Comparison of ENCODE assay signal across 8 mouse cellular contexts in genomic region chrX:140062135-140062975, GRCm38 (mm10). TPM values are rescaled to one million over a fixed set of nuclear protein-coding genes. Genes with fewer than 3 reads are reported as not detected.
DNase-seq lines count a peak whose midpoint lies in the region; ATAC-seq and TF ChIP-seq lines count a peak whose summit lies in the region.

Gene Nup62cl, minus strand, starts transcription at chrX:140062712.
Gene Pih1h3b, plus strand, starts transcription at chrX:140062879.

- WGBS in kidney, adult 2 months: 6% methylated on average over 59 of the region's 64 CpGs
- WGBS in lung, embryonic 15.5 days: 19% methylated on average over 62 of the region's 64 CpGs
- WGBS in olfactory bulb, adult 2 months: 26% methylated on average over 64 of the region's 64 CpGs

- peak; percentile 44 for DNase-seq in CD4-positive, CD25-positive, alpha-beta regulatory T cell, adult 2 months (ENCODE audit: low read depth, low spot score)
- DNase-seq in embryo, embryonic 9.5 days (ENCODE audit: extremely low spot score): peak; percentile 42
- peak; percentile 7 to 18 for DNase-seq in heart, adult 9 months (ENCODE audit: low spot score in 2 of 2)
- peak; percentile 78 for DNase-seq in kidney, adult 2 months

- no peak for TF ChIP-seq POLR2A in kidney, adult 2 months (IDR thresholded peaks at IDR 0.05; ENCODE audit: low read depth, low read length)
- TF ChIP-seq POLR2A in olfactory bulb, adult 2 months (IDR thresholded peaks at IDR 0.05; ENCODE audit: insufficient read depth, low read depth, low read length): no peak

- no peaks in the 10 kb centered on the region for H3K9me3 ChIP-seq in lung, embryonic 15.5 days

- no peaks in the 10 kb centered on the region for H3K4me1 ChIP-seq in kidney, adult 2 months (ENCODE audit: control insufficient read depth, insufficient read depth, low read length)
- H3K4me1 ChIP-seq in lung, embryonic 15.5 days: no peaks in the 10 kb centered on the region
- 0 out of 2 replicates have a peak, but pooled peaks cover 5% of the 10 kb centered on the region for H3K4me1 ChIP-seq in olfactory bulb, adult 2 months (ENCODE audit: control insufficient read depth, insufficient read depth, low read length)

- peak within 1 kb of the TSS; percentile 54 for H3K4me3 ChIP-seq in kidney, adult 2 months (ENCODE audit: insufficient read depth, low read depth, low read length)
- H3K4me3 ChIP-seq in lung, embryonic 15.5 days: peak within 1 kb of the TSS; percentile 34
- H3K4me3 ChIP-seq in olfactory bulb, adult 2 months (ENCODE audit: insufficient read depth, low read depth, low read length): peak within 1 kb of the TSS; percentile 40

- H3K36me3 ChIP-seq in kidney, adult 2 months (ENCODE audit: control insufficient read depth, insufficient read depth, low read length): no peaks in the 10 kb centered on the region
- H3K36me3 ChIP-seq in lung, embryonic 15.5 days: no peaks in the 10 kb centered on the region

- peaks cover 2% of the 10 kb centered on the region for H3K27me3 ChIP-seq in kidney, adult 2 months (replicated peaks; ENCODE audit: control insufficient read depth, insufficient read depth, low read length)
- peaks cover 26% of the 10 kb centered on the region for H3K27me3 ChIP-seq in lung, embryonic 15.5 days

- no peak within 1 kb of the TSS for H3K27ac ChIP-seq in kidney, adult 2 months (ENCODE audit: insufficient read depth, low read depth, low read length)
- no peak within 1 kb of the TSS for H3K27ac ChIP-seq in lung, embryonic 15.5 days
- H3K27ac ChIP-seq in olfactory bulb, adult 2 months (ENCODE audit: insufficient read depth, low read depth, low read length): no peak within 1 kb of the TSS

- H3K4me2 ChIP-seq in lung, embryonic 15.5 days: peak within 1 kb of the TSS; percentile 60

- no peak for TF ChIP-seq CTCF in kidney, adult 2 months (conservative IDR thresholded peaks at IDR 0.05; ENCODE audit: insufficient read depth, insufficient read length, low read depth, low read length)
- no peak for TF ChIP-seq CTCF in olfactory bulb, adult 2 months (IDR thresholded peaks at IDR 0.05; ENCODE audit: insufficient read depth, low read depth, low read length)

- ATAC-seq in activated CD4-positive, CD25-positive, alpha-beta regulatory T cell, adult 4 months: peak; percentile 87
- ATAC-seq in lung, embryonic 15.5 days (ENCODE audit: borderline replicate concordance, extremely low read depth, low FRiP score, low TSS enrichment): peak; percentile 80
- ATAC-seq in erythroid progenitor cell, adult 5-6 weeks (replicated peaks; ENCODE audit: low FRiP score, poor library complexity, severe bottlenecking): no peak

- H3K9ac ChIP-seq in lung, embryonic 15.5 days: no peak within 1 kb of the TSS

RNA-seq across cellular contexts. Expression of gene Nup62cl, which starts in this region (rescaled TPM):
- polyA plus RNA-seq in activated CD4-positive, CD25-positive, alpha-beta regulatory T cell, adult 4 months (2017; shearing (Covaris generic)): not detected
- 2.6 and 6.3 TPM in 2 replicates for polyA plus RNA-seq in kidney, adult 2 months (2012; rRNA removed)
- polyA plus RNA-seq in lung, embryonic 15.5 days (2015; fragmentation: Nextera tagmentation; extraction: Ambion mirVana): 2.9 and 3.5 TPM in 2 replicates
- not detected in 2 replicates for polyA plus RNA-seq in olfactory bulb, adult 2 months (2012; ENCODE audit: insufficient read depth, insufficient read length, low replicate concordance, missing spikeins)
- total RNA-seq in erythroid progenitor cell, adult 5-6 weeks (2015; ENCODE audit: low replicate concordance): not detected in 2 replicates
- not detected in 2 replicates for total RNA-seq in erythroid progenitor cell, adult 5-6 weeks (2017; ENCODE audit: low replicate concordance)

RNA-seq across cellular contexts. Expression of gene Pih1h3b, which starts in this region (rescaled TPM):
- under 1 TPM in 1 of 2 experiments, not detected in 1; 0.22 TPM for polyA plus RNA-seq in activated CD4-positive, CD25-positive, alpha-beta regulatory T cell, adult 4 months (2017; shearing (Covaris generic))
- not detected in 2 replicates for polyA plus RNA-seq in kidney, adult 2 months (2012; rRNA removed)
- polyA plus RNA-seq in lung, embryonic 15.5 days (2015; fragmentation: Nextera tagmentation; extraction: Ambion mirVana): 0.29 TPM in 1 of 2 replicates, not detected in the other
- polyA plus RNA-seq in olfactory bulb, adult 2 months (2012; ENCODE audit: insufficient read depth, insufficient read length, low replicate concordance, missing spikeins): not detected in 2 replicates
- not detected in 2 replicates for total RNA-seq in erythroid progenitor cell, adult 5-6 weeks (2015; ENCODE audit: low replicate concordance)
- total RNA-seq in erythroid progenitor cell, adult 5-6 weeks (2017; ENCODE audit: low replicate concordance): not detected in 2 replicates

Comparison
In these comparisons a context has a peak if more than half of its experiments do, and no peak if none do; other contexts are left out.
1. Peak in ATAC-seq in activated CD4-positive, CD25-positive, alpha-beta regulatory T cell, adult 4 months; RNA of the genes that start here not detected or under 1 TPM.
2. DNase-seq: peak in every context shown above with its lines; median percentile 78 in kidney, adult 2 months; 44 in CD4-positive, CD25-positive, alpha-beta regulatory T cell, adult 2 months; 42 in embryo, embryonic 9.5 days; 12 in heart, adult 9 months.